Mouse (Mus musculus): ENCODE results near the gene A830031A19Rik.

DNA sequence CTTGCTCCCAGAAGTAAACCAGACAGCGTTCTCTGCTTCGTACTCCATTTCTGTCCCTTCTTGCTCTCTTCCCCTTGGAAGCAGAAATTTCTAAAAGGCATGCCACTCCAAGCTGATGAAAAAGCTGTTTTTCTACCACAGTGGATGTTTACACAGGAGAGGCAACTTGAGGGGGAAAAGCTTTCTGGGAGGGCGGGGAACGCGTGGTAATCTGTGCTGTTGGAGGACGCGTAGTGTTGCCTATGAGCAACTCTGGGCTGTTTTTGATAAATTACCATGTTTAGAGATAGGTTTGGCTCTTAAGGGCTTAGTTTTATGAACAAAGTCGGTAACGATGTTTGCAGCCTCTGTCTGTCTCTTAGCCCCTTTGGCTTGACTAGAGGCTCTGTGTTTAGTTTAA lies 20.4 kb upstream of the A830031A19Rik start:
- TF ChIP-seq CTCF (IDR thresholded peaks at IDR 0.05; ENCODE audit: low read depth, low read length) (no peak), GATA2 (IDR thresholded peaks at IDR 0.05; ENCODE audit: borderline replicate concordance, low read depth, low read length) (no peak)

Measured in G1E (cell line).